Mouse (Mus musculus): ENCODE measurements around the gene Skil. TPM values are rescaled to one million over a fixed set of nuclear protein-coding genes. Genes with fewer than 3 reads are reported as not detected.

Skil gene
- total and polyA plus RNA-seq, 3 experiments, result 11.1 to 18.9 (median 11.2) TPM

DNA sequence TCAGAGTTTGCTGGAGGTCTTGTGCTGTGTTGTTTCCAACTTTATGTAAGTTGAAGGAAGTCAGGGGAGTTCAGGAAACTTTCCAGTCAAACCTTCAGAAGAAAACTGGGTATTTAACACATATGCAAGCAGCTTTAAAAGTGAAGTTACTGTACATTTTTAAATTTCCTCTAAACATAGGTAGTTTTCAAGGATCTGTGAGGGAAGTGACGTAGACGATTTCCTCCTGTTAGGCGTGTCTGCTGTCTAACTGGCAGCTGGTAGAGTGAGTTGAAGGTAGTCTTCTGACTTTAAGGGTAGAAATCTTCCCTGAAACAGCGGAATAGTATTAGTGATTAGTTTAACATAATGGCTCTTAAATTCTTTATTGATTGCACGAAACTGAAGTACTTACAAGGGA, 5.2 kb downstream of the Skil start:
- no peak for DNase-seq (ENCODE audit: extremely low read depth)
- Histone ChIP-seq H3K4me3 (replicated peaks in 1 of 3; ENCODE audit: low read depth in 2 of 3, low read length in 2 of 3, poor library complexity in 1 of 3) (peak overlapping the region in 1 of 3 experiments; percentile 4), H3K4me1 (ENCODE audit: control insufficient read depth in 1 of 2, insufficient read depth in 2 of 2) (peaks cover 9 to 65% of the 10 kb centered on the region in 2 experiments), H3K9ac (ENCODE audit: insufficient read depth, low read depth) (peak overlapping the region; percentile 64), H3K36me3 (replicated peaks in 1 of 2; ENCODE audit: control insufficient read depth in 1 of 2, insufficient read depth in 1 of 2, low read length in 1 of 2) (peaks cover 0 to 10% of the 10 kb centered on the region in 2 experiments), H3K79me2 (replicated peaks; ENCODE audit: control insufficient read depth, extremely low read depth, insufficient read depth, poor library complexity, severe bottlenecking) (peaks cover 53% of the 10 kb centered on the region), H3K9me3 (replicated peaks; ENCODE audit: low read length) (no peaks in the 10 kb centered on the region), H3K4me2 (ENCODE audit: insufficient read depth, low read depth, poor library complexity, severe bottlenecking) (peak overlapping the region; percentile 97), H3K27ac (ENCODE audit: insufficient read depth, low read depth) (no peak overlapping the region), H3K27me3 (replicated peaks) (no peaks in the 10 kb centered on the region)
- dilution Hi-C loops (cut with MboI; ENCODE audit: extremely low pct_ligation_motif_present, extremely low pct_unique_long_range_greater_than_20kb, low sequenced_read_pairs), result no loop called here
- in situ Hi-C loops (cut with MboI; ENCODE audit: low pct_ligation_motif_present, low pct_unique_long_range_greater_than_20kb, low sequenced_read_pairs), result loop anchor here (5.0 kb wide), 2 partner anchors 33 to 37 kb away; no protein-coding TSS in a partner anchor
- TF ChIP-seq TCF12 (IDR thresholded peaks at IDR 0.05; ENCODE audit: low read depth, low read length), result no peak
- TF ChIP-seq KAT2A (IDR thresholded peaks at IDR 0.05; ENCODE audit: insufficient replicate concordance, low read length), result no peak
- no peak for TF ChIP-seq E2F4 (IDR thresholded peaks at IDR 0.05; ENCODE audit: insufficient replicate concordance, low read depth, low read length)
- 0 out of 2 replicates have a peak, but pooled peaks have one; percentile 2 for TF ChIP-seq IRF4 (IDR thresholded peaks at IDR 0.05; ENCODE audit: low read depth, low read length)
- no peak for TF ChIP-seq MAX (IDR thresholded peaks at IDR 0.05; ENCODE audit: low read length)
- TF ChIP-seq ZMIZ1 (IDR thresholded peaks at IDR 0.05; ENCODE audit: low read depth, low read length), result no peak
- TF ChIP-seq POLR2AphosphoS2 (IDR thresholded peaks at IDR 0.05; ENCODE audit: low read depth, low read length), result no peak
- TF ChIP-seq MAFK (IDR thresholded peaks at IDR 0.05; ENCODE audit: insufficient replicate concordance, low read length), result no peak

DNA sequence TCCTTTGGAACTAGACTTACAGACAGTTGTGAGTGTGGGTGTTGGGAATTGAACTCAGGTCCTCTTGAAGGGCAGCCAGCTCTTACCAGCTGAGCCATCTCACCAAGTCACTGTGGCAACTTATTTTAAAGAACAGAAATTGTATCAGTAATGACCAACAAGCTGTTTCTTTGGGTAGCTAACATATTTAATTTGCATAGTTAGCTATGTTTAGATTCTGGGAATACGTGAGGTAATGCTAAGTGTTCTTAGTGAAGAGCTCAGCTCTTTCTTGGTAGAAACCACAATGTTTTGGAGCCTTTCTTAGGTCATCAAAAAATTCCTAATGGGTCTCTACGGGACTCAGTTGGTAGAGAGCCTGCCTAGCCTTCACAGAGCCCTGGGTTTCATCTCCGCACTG, 5.9 kb downstream of the Skil start:
- DNase-seq (ENCODE audit: extremely low read depth), result no peak
- dilution Hi-C loops (cut with MboI; ENCODE audit: extremely low pct_ligation_motif_present, extremely low pct_unique_long_range_greater_than_20kb, low sequenced_read_pairs) (no loop called here), in situ Hi-C loops (cut with MboI; ENCODE audit: low pct_ligation_motif_present, low pct_unique_long_range_greater_than_20kb, low sequenced_read_pairs) (loop anchor here (5.0 kb wide), 2 partner anchors 34 to 36 kb away; no protein-coding TSS in a partner anchor)
- H3K4me2 ChIP-seq (ENCODE audit: insufficient read depth, low read depth, poor library complexity, severe bottlenecking), result peak overlapping the region; percentile 81
- no peaks in the 10 kb centered on the region for H3K9me3 ChIP-seq (replicated peaks; ENCODE audit: low read length)
- H3K36me3 ChIP-seq (replicated peaks in 1 of 2; ENCODE audit: control insufficient read depth in 1 of 2, insufficient read depth in 1 of 2, low read length in 1 of 2), result peaks cover 0 to 10% of the 10 kb centered on the region in 2 experiments
- H3K79me2 ChIP-seq (replicated peaks; ENCODE audit: control insufficient read depth, extremely low read depth, insufficient read depth, poor library complexity, severe bottlenecking), result peaks cover 60% of the 10 kb centered on the region
- H3K9ac ChIP-seq (ENCODE audit: insufficient read depth, low read depth), result peak overlapping the region; percentile 64; the same call in 1 of the 2 replicates
- H3K4me3 ChIP-seq (replicated peaks in 1 of 3; ENCODE audit: low read depth in 2 of 3, low read length in 2 of 3, poor library complexity in 1 of 3), result no peak overlapping the region
- peak overlapping the region; percentile 56 for H3K27ac ChIP-seq (ENCODE audit: insufficient read depth, low read depth)
- H3K27me3 ChIP-seq (replicated peaks), result no peaks in the 10 kb centered on the region
- peaks cover 9 to 71% of the 10 kb centered on the region in 2 experiments for H3K4me1 ChIP-seq (ENCODE audit: control insufficient read depth in 1 of 2, insufficient read depth in 2 of 2)
- TF ChIP-seq JUN (IDR thresholded peaks at IDR 0.05; ENCODE audit: insufficient read depth, low read depth, low read length) (peak; percentile 86), ZMIZ1 (IDR thresholded peaks at IDR 0.05; ENCODE audit: low read depth, low read length) (no peak), ETS1 (conservative IDR thresholded peaks at IDR 0.05; ENCODE audit: low read depth, low read length) (peak; percentile 89), USF1 (IDR thresholded peaks at IDR 0.05; ENCODE audit: low read depth, low read length) (no peak), TBP (conservative IDR thresholded peaks at IDR 0.05; ENCODE audit: low read depth, low read length) (peak; percentile 91), POLR2AphosphoS2 (IDR thresholded peaks at IDR 0.05; ENCODE audit: low read depth, low read length) (no peak; the same call in 1 of the 2 replicates), USF2 (conservative IDR thresholded peaks at IDR 0.05; ENCODE audit: low read depth, low read length) (no peak), RCOR1 (conservative IDR thresholded peaks at IDR 0.05; ENCODE audit: low read depth, low read length) (peak; percentile 28; the same call in 1 of the 2 replicates), MAZ (IDR thresholded peaks at IDR 0.05; ENCODE audit: low read depth, low read length) (no peak), CTCF (conservative IDR thresholded peaks at IDR 0.05 in 1 of 2, IDR thresholded peaks at IDR 0.05 in 1 of 2; ENCODE audit: low read depth in 2 of 2, low read length in 2 of 2) (no peak), ZKSCAN1 (IDR thresholded peaks at IDR 0.05; ENCODE audit: borderline replicate concordance, low read depth, low read length) (no peak), NELFE (IDR thresholded peaks at IDR 0.05; ENCODE audit: low read depth, low read length) (no peak), MXI1 (IDR thresholded peaks at IDR 0.05; ENCODE audit: low read depth, low read length) (no peak), CHD1 (IDR thresholded peaks at IDR 0.05; ENCODE audit: low read depth, low read length) (no peak), E2F4 (IDR thresholded peaks at IDR 0.05; ENCODE audit: insufficient replicate concordance, low read depth, low read length) (0 out of 2 replicates have a peak, but pooled peaks have one; percentile 43), IRF4 (IDR thresholded peaks at IDR 0.05; ENCODE audit: low read depth, low read length) (peak; percentile 79), GABPA (IDR thresholded peaks at IDR 0.05; ENCODE audit: insufficient replicate concordance, low read depth, low read length) (no peak), UBTF (IDR thresholded peaks at IDR 0.05; ENCODE audit: low read depth, low read length) (no peak), KAT2A (IDR thresholded peaks at IDR 0.05; ENCODE audit: insufficient replicate concordance, low read length) (no peak), SMC3 (IDR thresholded peaks at IDR 0.05; ENCODE audit: low read depth, low read length) (no peak; the same call in none of the 2 replicates), RAD21 (IDR thresholded peaks at IDR 0.05; ENCODE audit: low read depth, low read length) (no peak), PAX5 (IDR thresholded peaks at IDR 0.05; ENCODE audit: low read length) (no peak), MEF2A (IDR thresholded peaks at IDR 0.05; ENCODE audit: borderline replicate concordance, low read depth, low read length) (peak; percentile 91), SIN3A (IDR thresholded peaks at IDR 0.05; ENCODE audit: low read length) (peak; percentile 71), ELF1 (IDR thresholded peaks at IDR 0.05; ENCODE audit: low read depth, low read length) (no peak), ZC3H11A (IDR thresholded peaks at IDR 0.05; ENCODE audit: low read depth, low read length) (no peak), JUND (conservative IDR thresholded peaks at IDR 0.05; ENCODE audit: low read depth, low read length) (peak; percentile 73), POLR2A (IDR thresholded peaks at IDR 0.05; ENCODE audit: low read depth, low read length) (no peak), MAX (IDR thresholded peaks at IDR 0.05; ENCODE audit: low read length) (no peak)
